Mouse (Mus musculus) heart, postnatal 10 days (tissue): ENCODE results near the gene Abca8b. TPM values are rescaled to one million over a fixed set of nuclear protein-coding genes. Genes with fewer than 3 reads are reported as not detected.
"Not testable (repeated sequence)": the region's sequence is repeated elsewhere in the genome, so short reads cannot be mapped to it uniquely, and the experiment has no call there.

ENCODE experiments used
- DNase-seq, 2 experiments: peaks; one replicate each; pipeline ENCODE4 v3.0.0; 2021
- intact Hi-C: fragments of 180-260 bp; cut with DNase I; formaldehyde crosslinking; loops from one replicate; pipeline ENCODE4 v1.15.1; 2025
- total RNA-seq, 2 experiments: library from RNA; stranded (reverse); gene quantifications; 2 replicates each; pipeline ENCODE4 v1.2.3; 2021

Abca8b gene
- total RNA-seq, result 1 to 10 TPM; 7.1 to 7.4 TPM

DNA sequence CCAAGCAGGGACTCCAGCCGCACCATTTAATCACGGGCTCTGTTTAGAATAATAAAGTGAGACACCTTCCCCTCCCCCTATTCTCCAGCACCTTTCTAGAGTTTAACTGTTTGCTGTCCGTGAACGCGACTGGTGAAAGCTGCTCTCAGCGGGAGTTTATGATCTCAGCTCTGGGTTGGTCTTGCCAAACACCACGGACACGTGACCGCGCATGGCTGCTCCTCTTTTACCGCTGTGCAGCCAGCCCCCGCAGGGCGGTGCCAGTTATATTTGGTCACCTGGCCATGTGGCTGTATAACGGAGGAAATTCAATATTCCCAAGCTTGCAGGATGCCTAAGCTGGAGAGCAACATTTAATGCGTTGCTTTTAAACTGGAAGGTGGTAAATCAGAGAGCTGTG is at the start of gene Abca8b:
TSS of gene Abca8b (minus strand) at position 222 of the 400 bp plus-strand sequence.
- intact Hi-C loops, result no loop called here
- DNase-seq, result peak; percentile 87 to 88

DNA sequence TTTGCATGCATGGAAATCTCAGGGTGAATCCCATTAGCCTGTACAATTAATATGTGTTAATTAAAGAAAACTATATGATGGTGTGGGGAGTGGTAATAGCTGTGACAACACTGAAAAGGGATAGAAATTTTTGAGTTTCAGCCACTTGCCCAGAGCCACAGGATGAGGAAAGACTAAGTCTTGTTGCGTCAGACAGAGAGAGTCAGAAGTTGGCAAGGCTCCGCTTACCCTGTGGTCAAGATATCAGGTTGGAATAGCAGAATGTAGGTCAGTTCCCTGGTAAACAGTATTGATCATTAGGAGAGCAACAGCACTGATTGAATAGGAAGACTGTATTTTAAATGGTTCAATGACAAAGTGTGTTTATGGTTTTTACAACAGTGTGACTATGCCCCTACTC is 42.1 kb upstream of the Abca8b start:
- intact Hi-C loops, result no loop called here
- DNase-seq, result no peak

DNA sequence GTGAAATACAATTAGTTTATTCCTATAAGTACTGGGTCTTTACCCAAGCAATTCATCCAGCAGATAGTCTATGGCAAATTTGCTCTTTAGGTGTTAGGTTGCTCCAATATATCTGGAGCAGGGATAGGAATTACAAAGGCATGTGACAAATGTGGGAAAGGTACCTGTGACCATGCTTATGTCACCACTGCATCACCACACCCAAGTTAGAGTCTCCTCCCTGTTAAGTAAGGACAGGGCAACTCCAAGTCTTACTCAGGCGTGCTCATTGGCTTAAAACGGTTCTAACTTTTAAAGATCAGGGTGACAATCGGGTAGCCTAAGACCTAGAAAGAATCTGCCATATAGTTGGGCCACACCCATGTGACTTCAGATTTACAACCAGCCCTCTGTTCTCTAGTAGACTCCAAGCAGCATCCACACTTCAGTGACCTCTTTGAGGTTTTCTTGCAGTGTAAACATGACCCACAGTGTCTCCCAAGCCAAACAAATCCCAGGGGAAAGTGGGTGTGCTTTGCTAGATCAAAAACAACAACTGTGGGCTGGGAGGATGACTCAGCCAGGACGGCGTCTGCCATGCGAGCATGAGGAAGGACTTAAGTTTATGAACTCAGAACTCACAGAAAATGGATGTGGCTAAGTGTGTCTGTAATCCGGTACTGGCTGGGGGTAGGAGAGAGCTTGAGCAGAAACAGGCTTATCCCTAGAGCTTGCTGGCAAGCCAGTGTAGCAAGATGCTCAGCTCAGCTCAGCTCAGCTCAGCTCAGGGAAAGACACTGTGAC is 33.5 kb upstream of the Abca8b start:
- intact Hi-C loops, result no loop called here
- DNase-seq, result peak; percentile 38 to 39

DNA sequence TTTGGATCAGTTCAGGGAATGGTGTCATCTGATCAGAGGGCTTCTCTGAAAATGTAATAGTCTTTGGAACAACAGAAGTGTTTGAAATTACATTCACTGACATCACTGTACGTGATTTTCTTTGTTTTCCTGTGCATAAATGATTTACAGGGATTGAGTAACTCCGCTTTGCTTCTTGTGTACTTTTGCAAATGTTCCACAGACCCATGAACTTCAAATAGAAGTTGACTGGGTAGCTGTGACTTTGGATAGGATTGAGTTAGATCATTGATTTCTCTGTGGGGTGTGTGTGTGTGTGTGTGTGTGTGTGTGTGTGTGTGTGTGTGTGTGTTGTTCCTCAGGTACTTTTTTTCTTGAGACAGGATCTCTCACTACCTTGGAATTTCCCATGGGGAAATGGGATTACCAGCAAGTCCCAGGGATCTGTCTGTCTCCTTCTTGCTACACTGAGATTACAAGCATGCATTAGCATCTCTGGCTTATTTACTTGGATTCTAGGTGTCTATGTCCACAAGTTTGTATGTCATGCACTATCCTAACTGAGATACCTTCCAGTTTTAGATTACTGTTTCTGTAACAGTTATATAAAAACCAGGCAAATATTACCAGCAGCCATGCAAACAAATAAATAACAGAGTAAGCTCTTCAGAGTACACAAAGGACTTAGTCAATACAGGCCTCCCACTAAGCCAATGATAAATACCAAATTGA is 15.3 kb upstream of the Abca8b start:
- DNase-seq, result no peak
- intact Hi-C loops, result no loop called here

DNA sequence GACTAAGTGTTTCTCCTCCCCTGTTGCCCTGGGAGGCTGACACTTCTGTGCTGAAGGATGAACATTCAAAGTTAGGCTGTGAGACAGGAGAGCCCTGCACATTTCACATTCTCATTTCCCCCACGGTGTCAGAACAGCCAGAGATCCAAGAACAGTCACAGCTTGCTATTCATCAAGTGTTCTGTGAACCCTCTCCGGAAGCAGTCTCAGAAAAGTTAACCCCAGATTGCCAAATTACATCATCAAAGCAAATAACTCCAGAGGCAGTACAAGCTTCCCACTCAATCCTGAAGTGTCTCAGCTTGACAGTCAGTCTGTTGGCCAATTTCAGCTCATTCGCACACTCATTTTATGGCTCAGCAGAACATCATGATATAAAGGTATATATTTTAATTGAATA is 632 bp downstream of the Abca8b start:
- peak; percentile 56 to 57 for DNase-seq
- intact Hi-C loops, result no loop called here

DNA sequence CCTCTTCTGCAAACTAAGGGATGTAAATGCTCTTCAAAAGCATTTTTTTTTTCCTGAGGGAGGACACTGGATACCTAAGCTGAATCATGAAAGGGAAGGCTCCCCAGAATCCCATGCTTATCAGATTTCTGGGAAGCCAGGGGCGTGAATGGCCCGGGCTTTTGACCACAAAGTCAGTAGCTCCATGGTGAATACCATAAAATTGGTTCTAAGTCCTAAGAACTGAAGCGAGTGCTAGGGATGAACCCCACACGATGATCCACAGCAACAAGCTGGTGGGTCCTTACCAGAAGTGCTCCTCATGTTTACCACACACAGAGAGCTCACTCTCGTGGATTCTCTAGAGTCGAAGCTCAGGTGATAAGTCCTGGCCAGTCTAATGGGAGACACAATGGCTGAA is 1.6 kb downstream of the Abca8b start:
- intact Hi-C loops, result no loop called here
- no peak for DNase-seq

DNA sequence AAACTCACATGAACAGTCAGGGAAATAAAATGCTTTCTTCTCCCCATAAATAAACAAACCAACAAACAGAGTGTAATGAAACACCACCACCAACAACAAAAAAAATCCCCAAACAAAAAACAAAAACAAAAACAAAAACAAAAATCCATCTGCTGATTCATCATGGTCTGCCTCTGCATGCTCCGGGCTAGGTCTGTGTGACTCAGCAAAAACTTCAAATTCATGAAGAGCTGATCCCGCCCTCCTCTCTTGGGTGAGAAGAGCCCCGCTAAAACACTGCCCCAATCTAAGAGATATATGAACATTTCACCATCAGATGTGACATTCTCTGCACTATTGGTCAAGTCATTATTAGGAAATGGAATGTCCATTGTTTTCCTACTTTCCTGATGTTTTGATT is 4.4 kb downstream of the Abca8b start:
- intact Hi-C loops, result no loop called here
- no peak for DNase-seq

DNA sequence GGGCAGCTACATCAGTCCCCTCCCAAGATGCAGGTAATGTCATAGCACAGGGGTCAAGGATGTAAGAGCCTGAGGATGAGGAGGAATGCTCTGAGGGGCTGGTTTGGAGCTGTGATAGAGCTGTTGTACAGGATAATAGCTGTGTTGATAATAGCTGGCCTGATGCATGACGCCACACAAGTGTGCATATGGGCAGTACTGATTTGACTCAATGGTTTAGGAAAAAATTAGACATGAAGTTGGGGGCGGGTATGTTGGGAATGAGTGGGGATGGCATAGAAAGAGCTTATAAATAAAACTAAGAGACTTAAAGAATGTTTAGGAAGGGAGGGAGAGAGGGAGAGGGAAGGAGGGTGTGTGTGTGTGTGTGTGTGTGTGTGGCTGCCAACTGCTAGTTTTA is 5.4 kb downstream of the Abca8b start:
- intact Hi-C loops, result no loop called here
- DNase-seq, result no peak

DNA sequence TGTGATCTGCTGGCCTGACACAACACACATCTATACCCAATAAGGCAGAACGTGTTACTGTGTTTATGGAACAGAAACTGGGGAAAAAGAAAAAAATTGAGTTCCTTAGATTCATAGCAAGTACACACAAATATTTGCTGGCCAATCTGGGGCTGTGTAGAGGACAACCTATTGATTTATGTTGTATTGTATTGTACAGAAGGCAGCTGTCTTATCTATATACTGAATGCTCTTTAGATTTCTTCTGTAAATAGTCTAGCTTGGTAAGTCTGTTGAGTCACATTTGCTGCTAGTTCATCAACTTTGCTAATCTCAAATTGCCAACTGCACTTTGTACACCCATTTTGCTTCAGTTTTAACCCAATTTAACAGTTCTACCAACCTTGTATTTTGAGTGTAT is 7.5 kb downstream of the Abca8b start:
- no peak for DNase-seq
- intact Hi-C loops, result no loop called here

DNA sequence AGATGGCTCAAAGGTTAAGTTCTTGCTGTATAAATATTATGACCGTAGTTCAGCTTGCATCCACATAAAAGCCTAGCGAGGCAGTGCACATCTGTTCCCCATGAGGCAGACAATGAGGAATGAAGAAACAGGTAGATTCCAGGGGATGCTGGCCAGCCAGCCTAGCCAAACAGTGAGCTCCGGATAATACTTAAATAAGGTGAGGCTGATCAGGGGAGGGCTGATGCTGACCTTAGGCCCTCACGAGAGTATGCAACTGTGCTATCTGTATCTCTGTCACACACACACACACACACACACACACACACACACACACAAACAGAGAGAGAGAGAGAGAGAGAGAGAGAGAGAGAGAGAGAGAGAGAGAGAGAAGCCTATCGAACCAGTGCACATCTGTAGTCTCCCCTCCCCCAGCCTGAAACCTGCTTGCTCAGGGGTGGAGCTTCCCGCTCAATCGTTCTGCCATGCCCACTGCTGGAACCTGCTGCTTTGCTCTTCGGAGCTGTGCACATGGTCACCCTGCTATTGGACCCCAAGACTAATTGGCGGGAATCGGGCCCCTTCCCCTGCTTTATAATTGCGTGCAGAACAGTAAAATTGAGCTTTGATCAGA is 8.1 kb downstream of the Abca8b start:
- not testable (repeated sequence) for DNase-seq

DNA sequence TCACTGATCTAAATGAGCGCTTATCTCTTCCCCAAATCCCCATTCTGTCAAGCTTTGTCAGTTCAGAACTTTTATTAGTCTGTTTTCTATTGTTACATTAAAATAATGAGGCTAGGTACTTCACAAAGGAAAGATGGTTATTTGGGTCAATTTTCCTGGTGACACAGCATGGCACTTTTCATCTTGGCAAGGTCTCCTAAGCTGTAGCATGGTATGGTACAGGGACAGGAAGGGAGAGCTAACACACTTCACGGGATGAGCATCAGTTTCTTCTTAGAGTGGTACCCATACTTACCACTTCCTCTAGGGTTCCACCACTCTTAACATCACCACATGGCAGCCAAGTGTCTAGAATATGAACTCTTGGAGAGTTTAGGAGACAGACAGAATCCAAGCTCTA is 13.8 kb downstream of the Abca8b start:
- DNase-seq, result no peak
- intact Hi-C loops, result no loop called here

More for the DNA sequence above, 8.1 kb downstream of the Abca8b start:
- intact Hi-C loops, result not testable (repeated sequence)

DNA sequence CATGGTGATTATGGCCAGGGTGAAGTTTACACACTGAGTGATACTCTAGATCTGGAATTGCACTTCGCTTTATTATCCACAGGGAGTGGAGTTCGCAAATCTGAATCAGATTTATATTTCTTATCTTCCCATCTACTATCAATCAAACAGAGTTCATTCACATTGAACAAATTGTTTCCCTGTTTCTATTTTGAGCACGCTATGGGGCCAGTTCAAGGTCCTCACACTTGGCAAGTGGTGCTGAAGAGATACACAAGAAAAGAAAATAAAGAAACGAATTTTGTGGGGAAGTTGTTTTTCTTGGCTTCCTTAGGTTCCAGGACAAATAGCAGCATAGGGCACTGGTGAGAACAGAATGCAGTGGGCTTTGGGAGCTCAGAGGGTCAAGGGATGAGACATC is 25.1 kb downstream of the Abca8b start:
- DNase-seq, result no peak
- intact Hi-C loops, result no loop called here

DNA sequence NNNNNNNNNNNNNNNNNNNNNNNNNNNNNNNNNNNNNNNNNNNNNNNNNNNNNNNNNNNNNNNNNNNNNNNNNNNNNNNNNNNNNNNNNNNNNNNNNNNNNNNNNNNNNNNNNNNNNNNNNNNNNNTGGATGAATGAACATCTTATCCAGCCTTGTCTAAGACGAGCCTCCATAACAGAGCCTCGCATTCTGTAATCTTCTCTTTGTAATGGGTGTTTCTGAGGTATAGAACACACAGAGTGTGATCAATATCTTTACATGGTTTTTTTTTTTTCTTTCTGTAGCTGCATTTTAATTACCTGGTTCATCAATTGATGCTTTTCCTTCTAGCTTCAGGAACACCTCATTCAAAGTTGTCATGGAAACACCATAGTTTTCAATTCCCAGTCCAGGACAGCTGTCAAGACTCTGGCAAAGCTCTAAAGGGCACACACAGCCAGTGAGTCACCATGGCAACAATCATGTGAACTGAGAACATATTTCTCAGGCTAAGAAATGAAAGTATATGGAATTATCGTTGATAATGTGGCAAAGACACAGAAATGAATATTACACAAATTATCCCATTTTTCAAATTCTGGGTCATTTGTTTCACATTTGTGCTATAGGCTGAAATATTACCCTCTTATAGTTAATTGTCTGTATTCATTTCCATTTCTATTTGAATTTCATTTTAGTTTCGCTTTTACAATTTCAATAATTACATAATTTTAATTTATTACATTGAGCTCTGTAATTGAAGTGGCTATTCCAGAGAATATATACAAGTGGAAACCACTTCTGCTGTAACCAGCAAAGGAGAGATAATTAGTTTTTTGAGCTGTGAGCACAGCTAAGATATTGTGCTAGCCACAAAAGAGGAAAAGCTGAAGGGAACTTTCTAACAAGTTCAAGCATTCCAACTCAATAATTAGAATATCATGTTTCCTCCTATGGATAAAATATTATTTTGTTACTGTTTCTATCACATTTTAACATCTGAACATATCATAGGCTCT is 33.9 kb downstream of the Abca8b start:
- DNase-seq, result no peak
- intact Hi-C loops, result no loop called here

DNA sequence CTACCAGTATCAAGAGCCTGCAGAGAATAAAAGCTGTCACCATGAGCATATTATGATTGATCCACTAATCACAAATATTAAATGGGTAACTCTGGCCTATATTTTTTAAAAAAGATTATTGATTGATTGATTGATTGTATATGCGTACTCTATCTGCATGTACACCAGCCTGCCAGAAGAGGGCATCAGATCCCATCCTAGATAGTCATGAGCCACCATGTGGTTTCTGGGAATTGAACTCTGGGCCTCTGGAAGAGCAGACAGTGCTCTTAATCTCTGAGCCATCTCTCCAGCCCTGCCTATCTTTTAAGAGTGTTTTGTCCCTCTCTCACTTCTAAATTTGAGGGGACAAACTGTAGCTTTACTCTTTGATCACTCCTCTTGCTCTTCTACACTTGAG is 40.5 kb downstream of the Abca8b start:
- DNase-seq, result no peak
- intact Hi-C loops, result no loop called here

DNA sequence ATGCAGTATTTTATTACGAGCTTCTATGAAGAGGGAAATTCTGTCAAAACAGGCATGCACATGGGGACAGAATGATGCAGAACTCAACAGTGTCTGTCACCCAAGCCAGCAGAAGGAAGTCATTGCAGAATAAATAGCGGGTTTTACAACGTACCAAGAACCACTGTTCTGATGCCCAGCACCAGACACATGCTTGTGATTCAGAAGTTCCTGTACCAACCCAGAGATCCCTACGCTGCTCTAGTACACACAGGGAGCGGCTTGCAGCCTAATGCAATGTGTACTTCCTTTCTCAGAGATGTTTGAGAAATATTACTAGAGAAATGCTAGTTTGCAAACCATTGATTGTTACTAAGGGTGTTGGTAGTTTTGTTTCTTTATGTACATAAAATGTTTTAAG is 58.7 kb downstream of the Abca8b start:
- DNase-seq, result no peak
- intact Hi-C loops, result no loop called here

DNA sequence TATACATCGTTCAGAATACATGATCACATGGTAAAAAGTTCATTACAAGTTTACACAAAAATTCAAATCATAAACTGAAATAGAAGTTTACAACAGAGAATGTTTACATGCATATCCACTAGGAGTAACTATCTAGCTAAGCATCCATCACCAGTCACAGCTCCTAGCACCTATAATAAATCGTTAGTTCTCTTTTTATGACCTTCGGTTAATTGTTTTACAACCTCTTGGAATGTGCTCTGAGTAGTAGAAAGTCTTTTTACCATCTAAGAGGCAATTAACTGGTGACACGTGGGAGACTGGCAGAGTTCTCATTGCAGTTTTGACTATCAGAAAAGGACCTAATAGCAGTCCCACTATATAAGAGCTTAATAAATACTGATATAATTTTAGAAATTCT is 62.4 kb downstream of the Abca8b start:
- intact Hi-C loops, DNase-seq: not testable (repeated sequence)

DNA sequence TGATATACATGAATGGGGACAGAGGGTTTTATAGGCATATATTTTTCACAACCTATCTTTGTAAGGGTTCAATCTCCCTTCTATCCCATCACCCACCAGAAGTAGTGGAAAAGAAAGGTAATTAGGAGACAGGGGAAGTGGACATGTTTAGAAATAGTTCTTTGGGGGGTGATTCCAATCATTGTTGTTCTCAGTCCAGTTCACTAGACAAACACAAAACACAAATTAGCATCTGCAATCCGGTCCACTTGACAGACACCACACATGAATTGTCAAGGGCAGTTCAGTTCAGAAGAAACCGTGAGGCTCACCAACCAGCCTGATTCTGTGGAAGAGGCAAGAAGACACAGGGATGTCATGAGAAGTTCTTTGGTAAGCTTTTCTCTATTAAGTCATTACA is 67.2 kb downstream of the Abca8b start:
- intact Hi-C loops, result no loop called here
- DNase-seq, result no peak

DNA sequence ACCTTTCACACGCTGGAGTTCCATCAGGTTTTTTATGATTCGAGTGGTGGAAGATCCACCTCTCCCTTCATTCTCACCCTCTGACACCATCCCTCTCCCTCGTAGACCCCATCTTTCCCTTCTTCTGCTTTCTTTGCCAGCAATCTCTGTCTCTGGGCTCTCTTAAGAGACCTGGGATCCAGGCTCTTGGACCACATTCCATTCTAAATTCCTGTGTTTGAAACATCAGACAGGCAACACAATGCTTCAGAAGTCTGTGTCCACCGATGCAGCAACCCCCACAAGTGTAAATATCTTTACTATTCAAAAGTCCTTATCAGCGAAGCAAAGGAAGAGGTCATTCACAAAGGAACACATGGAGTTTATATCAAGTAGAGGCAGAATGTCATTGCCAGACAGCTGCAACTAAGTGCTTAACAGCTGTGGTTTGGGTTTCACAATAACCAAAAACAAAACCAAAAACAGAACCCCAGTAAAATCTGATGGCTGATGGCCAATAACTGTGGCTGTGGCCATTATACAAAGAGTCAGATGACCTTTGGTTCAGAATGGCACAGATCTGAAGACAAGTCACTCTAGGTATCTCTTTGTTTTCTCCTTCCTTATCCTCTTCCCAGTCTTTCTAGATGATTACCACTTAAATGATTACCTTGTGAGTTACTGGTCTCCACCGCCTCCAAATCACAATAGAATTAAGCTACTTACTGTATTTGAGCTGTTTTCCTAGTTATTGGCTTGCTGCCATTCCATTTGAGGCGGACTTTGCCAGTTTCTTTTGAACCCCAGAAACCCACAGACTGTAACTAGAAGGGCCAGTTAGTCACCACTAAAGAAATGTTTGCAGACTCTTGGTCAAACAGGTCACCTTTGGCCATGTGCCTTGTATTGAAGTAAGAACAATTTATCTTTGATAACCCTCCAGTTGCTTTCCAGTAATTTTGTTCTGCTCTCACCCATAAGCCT is 68.6 kb downstream of the Abca8b start:
- DNase-seq, result peak; percentile 35 to 47
- intact Hi-C loops, result loop anchor here (2.0 kb wide), 1 partner anchor 52 kb away; no protein-coding TSS in a partner anchor

DNA sequence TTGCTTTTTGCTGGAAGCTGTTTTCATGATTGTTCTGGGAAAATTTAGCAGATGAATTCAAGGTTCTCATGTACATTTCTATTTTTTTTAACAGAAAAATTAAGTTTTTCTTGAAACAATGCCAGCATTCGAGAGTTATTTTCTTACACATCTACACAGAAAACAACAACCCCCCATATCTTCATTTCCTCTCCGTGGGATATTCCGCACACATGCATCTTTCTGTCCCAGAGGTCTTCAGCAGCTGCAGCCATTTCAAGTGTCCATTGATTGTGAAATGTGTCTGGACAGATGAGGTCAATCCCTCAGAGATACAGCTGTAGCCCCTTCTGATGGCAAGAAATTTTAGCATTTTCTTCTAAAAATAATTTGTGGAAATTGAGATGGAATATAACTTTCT is 73.4 kb downstream of the Abca8b start:
- peak; percentile 23 to 30 for DNase-seq

More for the DNA sequence above, 73.4 kb downstream of the Abca8b start:
- intact Hi-C loops, result no loop called here
